Mouse (Mus musculus) natural killer cell, adult 2 months (primary cell): ENCODE measurements at regions not wholly inside any gene's neighbourhood (a gene's known extent, or its start where the extent isn't known, plus 50 kb on each side); places are given as distances from the start of the nearest gene placed in this dataset.

ENCODE experiments used
- DNase-seq, 2 experiments: peaks; one replicate each; pipeline ENCODE4 v3.0.0; 2022; ENCODE audit warnings: low spot score in 2 of 2

GRCm38 (mm10) chr4:154781391-154781790 is 55.9 kb upstream of the Ttc34 start:
- no peak for DNase-seq

GRCm38 (mm10) chr4:154782291-154782690 is 55.0 kb upstream of the Ttc34 start:
- no peak for DNase-seq

- no peak for DNase-seq
These were observed 51.8 kb upstream of the Ttc34 start for GRCm38 (mm10) chr4:154785282-154785987.

DNA sequence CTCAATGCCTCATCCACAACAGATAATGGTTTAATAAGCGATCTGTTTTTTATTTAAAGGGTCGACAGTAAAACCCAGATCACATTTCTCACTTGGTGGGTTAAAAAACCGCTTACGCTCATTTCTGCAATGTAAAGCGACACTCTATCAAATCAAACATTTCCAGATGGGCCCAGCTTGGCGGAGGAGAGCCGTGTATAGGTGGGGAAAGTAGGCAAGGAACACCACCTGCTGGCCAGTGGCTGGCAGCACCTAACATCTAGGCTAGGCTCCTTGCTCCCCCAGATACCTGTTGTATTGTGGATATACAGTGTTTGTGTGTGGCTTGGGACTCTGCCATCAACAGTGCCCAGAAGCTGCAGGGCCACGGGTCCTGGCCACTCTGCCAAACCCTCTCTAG is 50.1 kb upstream of the Ttc34 start:
- no peak for DNase-seq
